Mouse (Mus musculus) liver, postnatal 0 days (tissue): ENCODE data around the gene Ccdc30.

Experiments used
- CTCF ChIP-seq: sonication (generic); IDR thresholded peaks from 2 replicates; pipeline ENCODE4 v1.5.1; 2016; ENCODE audit warnings: antibody characterized with exemption, low read depth
- EP300 ChIP-seq: IDR thresholded peaks from 2 replicates; pipeline ENCODE4 v1.6.1; 2016; ENCODE audit warnings: antibody characterized with exemption, low read depth, mild to moderate bottlenecking

GRCm38 (mm10) chr4:119320131-119320830, 95.0 kb downstream of the Ccdc30 start, which contains the start of gene Ppih:
- TF ChIP-seq CTCF (no peak), EP300 (peak; percentile 43; the same call in 1 of the 2 replicates)
